Mouse (Mus musculus): ENCODE data around the gene Fstl1. TPM values are rescaled to one million over a fixed set of nuclear protein-coding genes. Genes with fewer than 3 reads are reported as not detected.

Gene Fstl1
- total RNA-seq, 1 experiment: 87.6 TPM

DNA sequence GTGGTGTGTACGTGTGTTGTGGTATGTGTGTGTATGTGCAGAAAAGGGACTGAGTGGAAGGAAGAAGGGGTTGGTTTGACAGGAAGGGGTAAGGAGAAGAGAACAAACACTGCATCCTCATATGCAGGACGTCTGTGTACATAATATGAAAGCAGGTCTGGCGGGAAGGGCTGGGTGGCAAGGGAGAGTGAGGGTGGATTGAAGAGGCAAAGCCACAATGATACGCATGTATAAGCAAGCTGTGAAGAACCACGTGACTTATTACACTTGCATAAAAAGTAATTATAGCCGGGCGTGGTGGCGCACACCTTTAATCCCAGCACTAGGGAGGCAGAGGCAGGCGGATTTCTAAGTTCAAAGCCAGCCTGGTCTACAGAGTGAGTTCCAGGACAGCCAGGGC is 89.2 kb downstream of the Fstl1 start:
- Histone ChIP-seq H3K36me3 (ENCODE audit: control insufficient read depth, insufficient read depth, low read length, poor library complexity, severe bottlenecking) (no peaks in the 10 kb centered on the region), H3K27ac (ENCODE audit: insufficient read depth, low read depth, low read length, poor library complexity, severe bottlenecking) (no peak overlapping the region), H3K4me1 (ENCODE audit: control insufficient read depth in 2 of 2, insufficient read depth in 2 of 2, low read length in 2 of 2, poor library complexity in 1 of 2) (peaks cover 2 to 5% of the 10 kb centered on the region in 2 experiments; a peak in 3 of 4 replicates), H3K4me3 (ENCODE audit: insufficient read depth in 1 of 2, low read depth in 1 of 2, low read length in 2 of 2, poor library complexity in 1 of 2, severe bottlenecking in 1 of 2) (no peak overlapping the region), H3K9ac (ENCODE audit: insufficient read depth, low read depth, low read length, poor library complexity, severe bottlenecking) (no peak overlapping the region), H3K9me3 (ENCODE audit: control insufficient read depth, insufficient read depth, low read depth, low read length) (no peaks in the 10 kb centered on the region)
- in situ Hi-C loops (cut with MboI; ENCODE audit: low sequenced_read_pairs in 2 of 2, unreplicated experiment in 2 of 2): no loop called here
- TF ChIP-seq HCFC1 (IDR thresholded peaks at IDR 0.05; ENCODE audit: borderline replicate concordance, insufficient read depth, low read length): no peak
- TF ChIP-seq CHD2 (IDR thresholded peaks at IDR 0.05; ENCODE audit: low read depth, low read length): no peak
- no peak for TF ChIP-seq ZC3H11A (IDR thresholded peaks at IDR 0.05; ENCODE audit: borderline replicate concordance, low read depth, low read length)
- TF ChIP-seq ZNF384 (IDR thresholded peaks at IDR 0.05; ENCODE audit: low read depth, low read length): no peak
- no peak for TF ChIP-seq MAFK (IDR thresholded peaks at IDR 0.05; ENCODE audit: insufficient read depth, low read depth, low read length)
- DNase-seq (ENCODE audit: low read depth, low spot score): no peak

DNA sequence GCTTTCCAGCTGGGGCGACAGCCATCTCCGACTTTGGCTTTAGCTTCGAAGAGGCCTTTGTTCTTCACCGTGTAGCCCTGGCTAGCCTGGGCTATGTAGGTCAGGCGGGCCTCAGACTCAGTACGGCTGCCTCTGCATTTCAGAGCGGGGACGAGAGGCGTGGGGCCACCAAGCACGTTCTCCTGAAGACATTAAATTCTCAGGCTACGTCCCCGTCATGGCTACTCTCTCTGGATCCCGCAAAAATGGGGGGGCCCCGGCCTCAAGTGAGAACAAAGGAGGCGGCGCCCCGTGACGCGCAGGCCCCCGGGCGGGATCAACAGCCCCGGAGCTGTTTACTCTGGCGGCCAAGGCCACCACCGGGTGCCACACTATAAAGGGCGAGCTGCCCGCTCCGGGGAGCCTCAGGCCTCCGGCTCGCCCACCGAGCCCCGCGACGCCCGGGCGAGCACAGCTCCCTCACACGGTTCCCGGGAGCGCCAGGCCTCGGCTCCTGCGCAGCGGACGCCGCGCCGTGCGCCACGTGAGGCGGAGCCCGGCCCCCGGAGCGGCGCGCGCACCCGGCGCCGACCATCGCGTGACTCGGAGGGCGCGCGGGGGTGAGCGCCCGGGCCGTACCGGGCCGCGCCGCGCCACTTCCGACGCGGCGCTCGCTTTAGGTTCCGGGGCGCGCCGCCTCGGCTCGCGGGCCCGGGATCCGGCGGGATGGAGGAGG is 91.3 kb downstream of the Fstl1 start, which contains the start of gene Lrrc58:
Gene Lrrc58, plus strand, starts transcription at position 599 of the 715 bp plus-strand sequence.
- Histone ChIP-seq H3K36me3 (ENCODE audit: control insufficient read depth, insufficient read depth, low read length, poor library complexity, severe bottlenecking) (peaks cover 2% of the 10 kb centered on the region; the same call in 1 of the 2 replicates), H3K27ac (ENCODE audit: insufficient read depth, low read depth, low read length, poor library complexity, severe bottlenecking) (peak within 1 kb of the TSS; percentile 68), H3K9ac (ENCODE audit: insufficient read depth, low read depth, low read length, poor library complexity, severe bottlenecking) (peak within 1 kb of the TSS; percentile 82), H3K4me3 (ENCODE audit: insufficient read depth in 1 of 2, low read depth in 1 of 2, low read length in 2 of 2, poor library complexity in 1 of 2, severe bottlenecking in 1 of 2) (peak within 1 kb of the TSS; percentile 82 to 92), H3K4me1 (ENCODE audit: control insufficient read depth in 2 of 2, insufficient read depth in 2 of 2, low read length in 2 of 2, poor library complexity in 1 of 2) (peaks cover 3 to 5% of the 10 kb centered on the region in 2 experiments; a peak in 3 of 4 replicates), H3K9me3 (ENCODE audit: control insufficient read depth, insufficient read depth, low read depth, low read length) (no peaks in the 10 kb centered on the region)
- DNase-seq (ENCODE audit: low read depth, low spot score): peak; percentile 40
- in situ Hi-C loops (cut with MboI; ENCODE audit: low sequenced_read_pairs in 2 of 2, unreplicated experiment in 2 of 2): no loop called here
- TF ChIP-seq CHD2 (IDR thresholded peaks at IDR 0.05; ENCODE audit: low read depth, low read length): no peak
- no peak for TF ChIP-seq ZNF384 (IDR thresholded peaks at IDR 0.05; ENCODE audit: low read depth, low read length)
- TF ChIP-seq HCFC1 (IDR thresholded peaks at IDR 0.05; ENCODE audit: borderline replicate concordance, insufficient read depth, low read length): no peak
- TF ChIP-seq ZC3H11A (IDR thresholded peaks at IDR 0.05; ENCODE audit: borderline replicate concordance, low read depth, low read length): no peak
- no peak for TF ChIP-seq MAFK (IDR thresholded peaks at IDR 0.05; ENCODE audit: insufficient read depth, low read depth, low read length)

DNA sequence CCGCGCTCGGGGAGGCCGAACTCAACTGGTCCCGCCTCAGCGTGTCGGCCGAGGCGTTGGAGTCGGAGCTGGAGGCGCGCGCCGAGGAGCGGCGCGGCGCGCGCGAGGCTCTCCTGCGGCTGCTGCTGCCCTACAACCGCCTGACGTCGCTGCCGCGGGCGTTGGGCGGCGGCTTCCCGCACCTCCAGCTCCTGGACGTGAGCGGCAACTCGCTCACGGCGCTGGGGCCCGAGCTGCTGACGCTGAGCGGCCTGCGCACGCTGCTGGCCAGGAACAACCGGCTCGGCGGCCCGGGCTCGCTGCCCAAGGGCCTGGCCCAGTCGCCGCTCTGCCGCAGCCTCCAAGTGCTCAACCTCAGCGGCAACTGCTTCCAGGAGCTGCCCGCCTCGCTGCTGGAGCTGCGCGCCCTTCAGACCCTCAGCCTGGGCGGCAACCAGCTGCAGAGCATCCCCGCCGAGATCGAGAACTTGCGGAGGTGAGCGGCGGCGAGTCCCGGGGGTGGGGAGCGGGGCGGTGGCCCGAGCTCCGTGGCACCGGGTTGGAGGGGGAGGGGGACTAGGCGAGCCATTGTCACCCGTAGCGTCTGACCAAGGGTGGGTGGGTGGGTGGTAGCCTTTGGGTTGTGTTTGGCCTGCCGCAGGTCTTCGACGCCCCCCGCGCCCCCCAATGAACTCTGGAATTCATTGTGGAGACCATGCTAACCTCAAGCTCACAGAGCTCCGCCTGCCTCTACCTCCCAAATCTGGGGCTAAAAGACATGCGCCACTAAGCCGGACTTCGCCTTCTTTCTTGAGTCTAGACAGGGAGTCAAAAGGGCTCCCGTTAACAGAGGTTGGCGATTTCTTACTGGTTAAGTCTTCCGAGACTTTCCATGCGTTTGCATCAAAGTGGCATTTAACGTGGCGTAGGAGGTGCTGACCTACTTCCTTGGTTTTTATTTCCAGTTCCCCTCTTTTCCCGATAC is 92.1 kb downstream of the Fstl1 start:
- peak overlapping the region; percentile 68 for H3K27ac ChIP-seq (ENCODE audit: insufficient read depth, low read depth, low read length, poor library complexity, severe bottlenecking)
- TF ChIP-seq ZC3H11A (IDR thresholded peaks at IDR 0.05; ENCODE audit: borderline replicate concordance, low read depth, low read length): no peak
- peak; percentile 50; the same call in 1 of the 2 replicates for TF ChIP-seq HCFC1 (IDR thresholded peaks at IDR 0.05; ENCODE audit: borderline replicate concordance, insufficient read depth, low read length)
- in situ Hi-C loops (cut with MboI; ENCODE audit: low sequenced_read_pairs in 2 of 2, unreplicated experiment in 2 of 2): no loop called here
- H3K9me3 ChIP-seq (ENCODE audit: control insufficient read depth, insufficient read depth, low read depth, low read length): no peaks in the 10 kb centered on the region
- H3K4me3 ChIP-seq (ENCODE audit: insufficient read depth in 1 of 2, low read depth in 1 of 2, low read length in 2 of 2, poor library complexity in 1 of 2, severe bottlenecking in 1 of 2): peak overlapping the region; percentile 82 to 92
- peaks cover 3 to 5% of the 10 kb centered on the region in 2 experiments; a peak in 3 of 4 replicates for H3K4me1 ChIP-seq (ENCODE audit: control insufficient read depth in 2 of 2, insufficient read depth in 2 of 2, low read length in 2 of 2, poor library complexity in 1 of 2)
- peak overlapping the region; percentile 82 for H3K9ac ChIP-seq (ENCODE audit: insufficient read depth, low read depth, low read length, poor library complexity, severe bottlenecking)
- H3K36me3 ChIP-seq (ENCODE audit: control insufficient read depth, insufficient read depth, low read length, poor library complexity, severe bottlenecking): peaks cover 2% of the 10 kb centered on the region; the same call in 1 of the 2 replicates
- DNase-seq (ENCODE audit: low read depth, low spot score): peak; percentile 40

DNA sequence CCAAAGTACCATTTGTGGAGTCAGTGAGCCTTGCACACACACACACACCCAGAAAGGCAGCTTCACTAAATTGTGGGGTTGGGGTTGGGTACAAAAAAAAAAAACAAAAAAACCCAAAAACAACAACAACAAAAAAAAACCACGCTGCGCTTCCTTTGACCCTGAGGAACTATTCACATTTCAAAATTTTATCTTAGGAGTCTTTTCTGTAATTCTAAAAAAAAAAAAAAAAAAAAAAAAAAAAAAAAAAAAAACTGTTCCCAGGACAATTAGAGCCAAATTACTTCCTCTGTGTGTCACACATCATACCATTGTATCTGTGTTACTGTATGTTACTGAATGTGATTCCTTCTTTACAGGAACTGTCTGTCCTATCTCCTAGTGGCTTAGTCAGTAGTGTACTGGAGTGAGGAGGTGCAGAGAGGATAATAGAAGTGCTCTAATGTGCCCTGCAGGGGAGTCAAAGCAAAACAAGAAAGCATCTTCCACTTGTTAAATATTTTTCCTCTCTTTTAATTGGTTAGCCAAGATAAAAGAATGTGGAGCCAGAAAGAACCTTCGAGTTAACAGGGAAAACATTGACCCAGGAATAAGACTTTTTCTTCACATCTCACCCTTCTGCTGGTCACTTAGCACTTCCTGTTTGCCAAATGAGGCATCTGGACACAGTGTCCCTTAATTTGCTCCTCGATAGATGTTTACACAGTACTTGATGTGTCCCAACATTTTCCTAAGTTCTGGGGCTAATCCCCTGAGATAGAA is 93.0 kb downstream of the Fstl1 start:
- no peak for DNase-seq (ENCODE audit: low read depth, low spot score)
- H3K9ac ChIP-seq (ENCODE audit: insufficient read depth, low read depth, low read length, poor library complexity, severe bottlenecking): peak overlapping the region; percentile 82
- peaks cover 3 to 5% of the 10 kb centered on the region in 2 experiments; a peak in 3 of 4 replicates for H3K4me1 ChIP-seq (ENCODE audit: control insufficient read depth in 2 of 2, insufficient read depth in 2 of 2, low read length in 2 of 2, poor library complexity in 1 of 2)
- in situ Hi-C loops (cut with MboI; ENCODE audit: low sequenced_read_pairs in 2 of 2, unreplicated experiment in 2 of 2): no loop called here
- H3K4me3 ChIP-seq (ENCODE audit: insufficient read depth in 1 of 2, low read depth in 1 of 2, low read length in 2 of 2, poor library complexity in 1 of 2, severe bottlenecking in 1 of 2): peak overlapping the region; percentile 82 to 92
- TF ChIP-seq HCFC1 (IDR thresholded peaks at IDR 0.05; ENCODE audit: borderline replicate concordance, insufficient read depth, low read length) (no peak), CHD2 (IDR thresholded peaks at IDR 0.05; ENCODE audit: low read depth, low read length) (no peak), ZNF384 (IDR thresholded peaks at IDR 0.05; ENCODE audit: low read depth, low read length) (peak; percentile 92), ZC3H11A (IDR thresholded peaks at IDR 0.05; ENCODE audit: borderline replicate concordance, low read depth, low read length) (no peak), MAFK (IDR thresholded peaks at IDR 0.05; ENCODE audit: insufficient read depth, low read depth, low read length) (no peak)
- H3K27ac ChIP-seq (ENCODE audit: insufficient read depth, low read depth, low read length, poor library complexity, severe bottlenecking): no peak overlapping the region
- H3K36me3 ChIP-seq (ENCODE audit: control insufficient read depth, insufficient read depth, low read length, poor library complexity, severe bottlenecking): peaks cover 2% of the 10 kb centered on the region; the same call in 1 of the 2 replicates
- no peaks in the 10 kb centered on the region for H3K9me3 ChIP-seq (ENCODE audit: control insufficient read depth, insufficient read depth, low read depth, low read length)
